Mouse (Mus musculus) kidney, adult 2 months (tissue): ENCODE results near the gene Nit1.

Source experiments
- CTCF ChIP-seq: fragments of 200-500 bp; conservative IDR thresholded peaks from 2 replicates; pipeline ENCODE4 v1.5.1; 2011; ENCODE audit warnings: low read depth, mild to moderate bottlenecking, control low read depth, low read length, moderate library complexity, mixed read lengths; ENCODE audit not compliant: insufficient read depth, insufficient read length
- POLR2A ChIP-seq: fragments of 200-500 bp; IDR thresholded peaks from one replicate; pipeline ENCODE4 v1.6.1; 2011; ENCODE audit warnings: low read depth, low read length, control low read depth

- TF ChIP-seq CTCF (no peak), POLR2A (no peak)
These were observed 3.8 kb upstream of the Nit1 start for GRCm38 (mm10) chr1:171349210-171349609.
